Mouse (Mus musculus) fat pad, adult 2 months (tissue): ENCODE data around the gene Hdac10.

Experiments used
- DNase-seq: peaks from one replicate; pipeline ENCODE4 v3.0.0-alpha.2; 2011; ENCODE audit warnings: low read depth, low spot score; ENCODE audit errors: extremely low read depth

Hdac10 gene

DNA sequence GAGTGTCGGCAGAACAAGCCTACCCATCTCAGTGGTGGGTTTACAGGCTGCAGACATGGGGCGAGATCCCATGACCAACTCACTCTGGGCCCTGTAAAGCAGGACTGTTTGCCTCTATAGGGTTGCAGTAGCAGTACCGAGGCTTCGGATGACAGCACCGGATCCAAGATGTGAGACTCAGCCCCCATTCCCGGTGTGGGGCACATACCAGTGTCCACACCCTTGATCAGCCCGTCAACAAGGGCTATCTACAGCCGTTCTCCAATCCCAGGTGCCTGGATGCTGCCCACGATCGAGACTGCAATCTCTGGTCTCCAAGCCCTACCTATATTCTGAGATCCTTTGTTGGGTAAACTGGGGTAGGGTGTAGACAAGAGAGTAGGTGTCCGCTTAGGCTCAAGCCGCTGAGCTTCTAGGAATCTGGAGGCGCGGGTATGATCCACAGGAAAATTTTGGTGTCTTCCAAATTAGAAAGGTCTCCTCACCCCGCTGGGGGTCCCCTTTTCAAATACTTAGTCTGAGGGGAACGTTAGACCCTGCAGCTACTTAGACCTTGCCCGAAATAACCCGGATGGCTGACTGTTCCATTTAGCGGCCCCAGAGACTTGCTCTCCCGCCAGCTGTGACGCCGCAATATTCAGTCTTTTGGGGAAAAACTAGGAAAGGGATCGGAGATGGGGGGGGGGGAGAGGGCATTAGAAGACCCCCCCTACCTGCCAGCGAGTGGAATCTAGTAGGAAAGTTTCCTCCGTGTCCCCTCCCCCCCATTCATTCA is 20.2 kb upstream of the Hdac10 start:
- no peak for DNase-seq

- no peak for DNase-seq
Observed at GRCm38 (mm10) chr15:89147895-89148294, 19.4 kb upstream of the Hdac10 start.

DNA sequence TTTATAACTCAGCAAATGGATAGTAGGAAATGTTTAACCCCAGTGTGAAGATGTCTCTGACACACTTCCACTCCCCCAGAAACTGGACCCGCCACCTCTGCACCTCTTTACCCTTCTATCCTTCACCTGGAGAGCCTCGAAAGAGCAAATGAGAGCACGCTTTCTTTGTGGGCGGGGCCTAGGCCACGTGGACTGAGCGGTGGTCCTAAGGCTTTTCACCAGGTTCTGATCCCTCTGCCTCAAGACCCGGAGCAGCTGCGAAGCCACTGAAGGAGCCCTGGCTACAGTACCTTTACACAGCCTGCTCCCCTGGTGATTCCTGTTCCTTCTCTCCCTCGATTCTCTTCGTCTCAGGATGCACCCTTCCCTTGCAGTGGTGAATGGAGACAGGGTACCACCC is 19.0 kb upstream of the Hdac10 start:
- DNase-seq = no peak

- DNase-seq = no peak
Observed at GRCm38 (mm10) chr15:89147024-89147423, 18.5 kb upstream of the Hdac10 start.

GRCm38 (mm10) chr15:89146537-89146936 is 18.0 kb upstream of the Hdac10 start:
- no peak for DNase-seq

DNA sequence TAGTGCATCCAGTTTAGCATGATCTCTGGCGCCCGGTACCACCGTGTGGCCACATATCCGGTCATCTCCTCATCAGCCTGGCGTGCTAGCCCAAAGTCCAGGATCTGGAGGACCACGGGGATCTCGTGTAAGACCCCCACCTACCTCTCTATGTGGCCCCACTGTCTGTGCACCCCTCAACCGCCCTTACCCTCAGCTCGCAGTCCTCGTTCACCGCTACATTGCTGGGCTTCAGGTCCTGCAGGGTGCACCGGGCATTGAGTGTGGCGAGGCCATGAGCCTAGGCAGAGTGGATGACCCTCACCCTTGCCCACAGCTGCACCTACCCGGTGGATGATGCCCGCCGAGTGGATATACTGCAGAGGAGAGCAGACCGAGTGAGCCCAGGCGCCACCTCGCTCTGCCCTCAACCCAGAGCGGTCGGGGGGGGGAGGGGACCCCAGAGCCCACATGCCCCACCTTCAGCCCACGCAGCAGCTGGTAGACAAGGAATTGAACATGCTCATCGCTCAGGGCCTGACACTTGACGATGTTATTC is 17.4 kb upstream of the Hdac10 start:
- no peak for DNase-seq

DNA sequence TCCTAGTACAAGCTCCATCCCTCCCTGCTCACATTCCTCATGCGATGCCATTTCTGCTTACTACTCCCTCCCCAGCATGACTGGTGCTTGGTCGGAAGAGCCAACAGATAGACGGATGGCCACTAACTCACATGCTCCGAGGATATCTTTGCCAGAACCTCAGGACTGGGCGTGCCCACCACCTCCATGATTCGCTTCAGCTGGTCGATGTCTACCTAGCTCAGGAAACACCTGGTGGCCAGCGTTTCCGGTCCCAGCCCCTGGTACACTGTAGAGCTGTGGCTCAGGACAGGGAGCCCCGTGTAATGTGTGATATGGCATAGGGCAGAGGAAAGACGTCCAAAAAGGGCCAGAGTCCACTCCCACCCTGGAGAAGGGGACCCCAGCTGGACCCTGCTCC is 16.5 kb upstream of the Hdac10 start:
- DNase-seq = no peak

DNA sequence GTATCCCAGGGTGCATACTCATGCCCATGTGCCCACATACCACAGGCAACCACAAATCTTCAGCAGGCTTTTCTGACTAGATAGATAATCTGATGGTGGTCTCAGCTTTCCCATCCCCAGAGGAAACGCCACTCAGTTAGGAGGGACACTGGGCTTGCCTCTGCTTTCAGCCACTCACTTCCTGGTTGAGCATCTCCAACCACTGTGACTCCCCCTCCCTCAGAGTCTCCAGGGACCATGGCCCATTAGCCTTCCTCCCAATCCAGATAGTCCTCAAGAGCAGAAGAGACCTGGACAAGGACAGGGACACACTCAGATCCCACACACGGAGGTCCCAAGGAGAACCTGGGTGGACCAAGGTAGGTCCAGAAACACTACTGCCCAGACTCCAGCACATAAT is 14.6 kb upstream of the Hdac10 start:
- DNase-seq = no peak

GRCm38 (mm10) chr15:89141905-89142304 is 13.4 kb upstream of the Hdac10 start:
- DNase-seq = no peak

DNA sequence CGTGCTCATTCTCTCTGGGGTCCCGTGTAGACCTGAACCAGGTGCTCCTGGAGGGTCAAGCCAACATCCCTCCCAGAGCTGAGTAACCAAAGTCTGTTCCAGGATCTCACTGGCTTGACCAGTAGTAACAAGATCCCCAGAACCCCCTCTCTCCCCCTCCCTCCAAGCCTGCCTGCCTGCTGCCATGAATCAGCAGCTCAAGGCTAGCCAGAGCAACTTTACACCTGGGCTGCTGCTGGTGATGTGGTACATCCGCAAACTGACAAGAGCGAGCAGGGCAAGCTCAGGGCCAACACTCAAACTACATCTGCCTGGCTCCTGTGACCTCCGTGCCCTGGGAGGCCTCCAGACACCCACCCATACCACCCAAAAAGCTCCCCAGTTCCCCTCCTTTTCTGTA is 12.9 kb upstream of the Hdac10 start:
- no peak for DNase-seq

- no peak for DNase-seq
Observed at GRCm38 (mm10) chr15:89140659-89141252, 12.3 kb upstream of the Hdac10 start, which contains the start of gene Mapk12. Gene Mapk12, minus strand, starts transcription at chr15:89140703.

- peak; percentile 80 for DNase-seq
Observed at GRCm38 (mm10) chr15:89140048-89140658, 11.7 kb upstream of the Hdac10 start.

DNA sequence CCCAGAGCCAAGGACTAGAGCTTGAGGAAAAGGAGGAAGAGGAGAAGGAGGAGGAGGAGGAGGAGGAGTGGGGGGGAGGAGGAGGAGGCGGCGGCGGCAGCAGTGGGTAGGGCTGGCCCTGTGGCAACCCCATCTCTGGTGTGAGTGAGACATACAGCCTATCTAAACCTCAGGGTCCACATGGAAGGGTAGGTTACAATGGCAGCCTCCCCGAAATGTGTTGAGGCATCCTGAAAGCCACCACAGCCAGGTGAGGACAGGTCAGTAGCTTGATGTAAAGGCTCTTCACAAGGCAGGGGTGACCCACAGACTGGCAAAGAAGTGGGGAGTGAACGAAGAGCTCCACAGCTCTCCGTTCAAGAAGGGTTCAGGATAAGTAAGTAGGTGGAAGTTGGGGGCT is 10.0 kb upstream of the Hdac10 start:
- no peak for DNase-seq

GRCm38 (mm10) chr15:89138046-89138405 is 9.5 kb upstream of the Hdac10 start:
- DNase-seq = no peak

- no peak for DNase-seq
Observed at GRCm38 (mm10) chr15:89137378-89138045, 9.0 kb upstream of the Hdac10 start.

DNA sequence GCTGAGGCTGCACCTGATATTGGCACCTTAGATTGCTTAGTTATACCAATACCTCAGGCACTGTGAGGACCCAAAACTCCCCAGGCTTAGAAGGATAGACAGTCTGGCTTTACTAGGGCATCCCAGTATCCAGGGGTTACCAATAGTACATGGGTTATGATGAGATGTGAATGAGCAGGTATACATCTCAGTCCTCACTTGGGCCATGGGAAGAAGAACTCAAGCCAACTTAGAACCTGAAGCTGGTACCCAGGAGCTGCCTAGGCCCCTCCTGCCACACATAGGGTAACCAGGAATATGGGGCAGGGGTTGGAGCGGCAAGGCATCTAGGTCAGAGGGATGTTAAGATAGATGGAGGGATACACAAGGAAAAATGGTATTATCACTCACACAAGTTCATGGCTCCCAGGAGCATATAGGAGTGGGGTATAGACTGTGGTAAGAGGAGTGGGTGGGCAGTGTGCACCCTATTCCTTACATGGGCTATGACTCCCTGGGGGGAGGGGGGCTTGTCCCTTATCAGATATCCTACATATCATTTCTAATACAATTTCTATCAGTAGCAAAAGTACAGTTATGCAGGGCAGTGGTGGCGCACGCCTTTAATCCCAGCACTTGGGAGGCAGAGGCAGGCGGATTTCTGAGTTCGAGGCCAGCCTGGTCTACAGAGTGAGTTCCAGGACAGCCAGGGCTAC is 8.1 kb upstream of the Hdac10 start:
- DNase-seq = no peak

DNA sequence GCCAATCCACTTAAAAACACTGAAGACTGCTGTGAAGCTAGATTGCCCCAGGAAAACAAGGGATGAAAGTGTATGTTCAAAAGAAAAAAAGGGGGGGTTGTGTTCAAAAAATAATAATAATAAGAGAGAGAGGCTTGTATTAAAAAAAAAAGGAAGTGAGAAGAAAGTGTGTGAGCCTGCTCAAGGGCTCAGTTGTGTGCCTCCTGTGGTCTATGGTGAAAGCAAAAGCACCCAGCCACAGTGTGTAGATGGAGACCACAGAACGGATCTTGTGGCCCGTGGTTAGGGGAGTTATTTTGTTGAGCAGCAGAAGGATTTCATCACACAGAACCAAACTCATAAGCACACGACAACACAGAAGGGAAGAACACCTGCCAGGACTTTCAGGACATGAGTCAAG is 2.8 kb upstream of the Hdac10 start:
- DNase-seq = no peak

DNA sequence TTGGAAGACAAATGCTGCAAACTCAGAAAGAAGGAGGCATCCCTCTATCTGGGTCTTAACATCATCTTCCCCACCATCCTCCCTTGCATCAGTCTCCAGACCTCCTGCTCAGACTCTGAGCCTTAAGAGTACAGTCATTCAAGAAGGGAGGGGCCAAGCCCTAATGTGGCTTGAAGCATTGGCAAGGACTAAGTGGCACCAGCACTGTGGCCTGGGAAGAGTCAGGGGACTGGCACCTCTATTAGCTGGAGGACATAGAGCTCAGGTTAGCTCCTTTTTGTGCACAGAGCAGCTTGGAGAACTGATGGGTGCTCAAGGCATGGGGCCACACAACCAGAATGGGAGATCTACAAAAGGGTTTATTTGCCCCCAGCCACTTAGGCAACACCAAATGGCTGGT is 1.7 kb upstream of the Hdac10 start:
- no peak for DNase-seq

- no peak for DNase-seq
Observed at GRCm38 (mm10) chr15:89127364-89127940, 1.0 kb downstream of the Hdac10 start.

DNA sequence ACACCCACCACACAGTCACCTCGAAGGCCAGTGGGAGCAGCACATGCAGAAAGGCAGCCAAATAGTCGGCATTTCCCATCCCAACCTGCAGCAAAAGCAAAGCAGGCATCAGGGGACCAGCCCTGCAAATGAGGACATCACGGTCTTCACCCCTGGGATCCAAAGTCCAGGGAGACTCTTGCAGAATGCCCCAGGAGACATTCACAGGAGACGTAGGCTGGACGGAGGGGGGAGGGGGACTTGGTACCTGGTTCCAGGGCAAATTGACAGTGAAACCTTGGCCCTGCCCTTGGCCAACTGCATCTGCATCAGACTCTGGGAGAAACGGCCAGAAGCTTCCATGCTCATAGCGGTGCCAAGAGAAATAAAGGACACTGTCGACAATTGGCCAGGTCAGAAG is 1.9 kb downstream of the Hdac10 start:
- DNase-seq = no peak

DNA sequence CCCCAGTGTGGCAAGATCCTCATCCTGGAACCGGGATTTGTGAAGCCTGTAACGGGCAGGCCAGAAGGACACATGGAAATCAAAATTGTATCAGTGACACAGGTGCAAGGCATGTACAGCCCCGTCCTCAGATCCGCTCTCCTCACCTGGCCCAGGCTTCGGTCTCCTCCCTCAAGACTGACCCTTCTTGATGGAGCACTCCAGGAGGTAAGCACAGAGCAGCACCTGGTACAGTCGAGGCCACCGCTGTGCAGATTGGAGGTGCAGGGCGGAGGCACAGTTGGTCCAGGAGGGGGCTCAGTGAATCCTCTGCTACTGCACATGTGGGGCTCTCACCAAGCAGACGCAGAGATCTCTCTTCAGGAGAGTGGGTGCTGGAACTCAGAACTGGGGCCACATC is 3.1 kb downstream of the Hdac10 start:
- no peak for DNase-seq
